Mouse (Mus musculus) hindbrain, embryonic 12.5 days (tissue): ENCODE data around the gene Sec31a. TPM values are rescaled to one million over a fixed set of nuclear protein-coding genes. Genes with fewer than 3 reads are reported as not detected.

ENCODE experiments used
- ATAC-seq: fragments of 200-750 bp; cut with Nextera tagmentation; 2 replicates; pipeline ENCODE4 v1.8.0; 2017; ENCODE audit warnings: moderate TSS enrichment; ENCODE audit not compliant: low FRiP score
- H3K27ac ChIP-seq: fragments of 300-500 bp; sonication (generic); 2 replicates; pipeline ENCODE4 v1.5.1; 2016; ENCODE audit warnings: mild to moderate bottlenecking
- H3K27me3 ChIP-seq: fragments of 300-500 bp; sonication (generic); 2 replicates; pipeline ENCODE4 v1.6.1; 2016; ENCODE audit warnings: mild to moderate bottlenecking
- H3K36me3 ChIP-seq: fragments of 300-500 bp; sonication (generic); 2 replicates; pipeline ENCODE4 v1.6.1; 2016; ENCODE audit warnings: mild to moderate bottlenecking
- H3K4me1 ChIP-seq: fragments of 300-500 bp; sonication (generic); 2 replicates; pipeline ENCODE4 v1.6.1; 2016
- H3K4me2 ChIP-seq: fragments of 300-500 bp; sonication (generic); replicated peaks from 2 replicates; pipeline ENCODE4 v1.6.1; 2016; ENCODE audit warnings: mild to moderate bottlenecking
- H3K4me3 ChIP-seq: fragments of 300-500 bp; sonication (generic); 2 replicates; pipeline ENCODE4 v1.5.1; 2016; ENCODE audit warnings: mild to moderate bottlenecking
- H3K9ac ChIP-seq: fragments of 300-500 bp; sonication (generic); 2 replicates; pipeline ENCODE4 v1.6.1; 2016; ENCODE audit warnings: mild to moderate bottlenecking, moderate library complexity
- H3K9me3 ChIP-seq: fragments of 300-500 bp; sonication (generic); replicated peaks from 2 replicates; pipeline ENCODE4 v1.6.1; 2016; ENCODE audit warnings: mild to moderate bottlenecking
- WGBS: fragments of 180-500 bp; shearing (Covaris S2); methylation state at CpG from one replicate; pipeline ENCODE4 v1.1.7; 2016; 5-methylcytosine and 5-hydroxymethylcytosine counted together
- polyA plus RNA-seq: library from polyadenylated mRNA; unstranded; fragments of >200 nt; fragmentation: Nextera tagmentation; extraction: Ambion mirVana; gene quantifications from 2 replicates; pipeline ENCODE4 v1.2.1, GENCODE M21; 2016

Gene Sec31a
- polyA plus RNA-seq, 1 experiment from 2014 or later: 128 TPM

DNA sequence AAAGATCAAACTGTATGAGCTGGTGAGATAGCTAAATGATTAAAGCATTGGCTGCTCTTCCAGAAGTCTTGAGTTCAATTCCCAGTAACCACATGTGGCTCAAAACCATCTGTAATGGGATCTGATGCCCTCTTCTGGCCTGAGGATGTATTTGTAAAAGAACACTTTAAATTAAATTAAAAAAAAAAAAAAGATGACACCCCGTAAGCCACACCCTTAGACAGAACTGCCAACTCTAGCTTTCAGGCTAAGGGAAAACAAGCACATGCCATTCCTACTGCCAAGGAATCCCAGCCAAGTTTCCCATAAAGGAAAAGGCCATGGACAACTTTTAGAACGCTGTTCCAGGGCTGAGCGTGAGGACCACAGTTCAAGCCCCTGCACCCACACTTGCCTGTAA is 22.4 kb downstream of the Sec31a start:
- 94% methylated on average over 3 of the region's 3 CpGs for WGBS
- H3K4me3 ChIP-seq: no peak overlapping the region

DNA sequence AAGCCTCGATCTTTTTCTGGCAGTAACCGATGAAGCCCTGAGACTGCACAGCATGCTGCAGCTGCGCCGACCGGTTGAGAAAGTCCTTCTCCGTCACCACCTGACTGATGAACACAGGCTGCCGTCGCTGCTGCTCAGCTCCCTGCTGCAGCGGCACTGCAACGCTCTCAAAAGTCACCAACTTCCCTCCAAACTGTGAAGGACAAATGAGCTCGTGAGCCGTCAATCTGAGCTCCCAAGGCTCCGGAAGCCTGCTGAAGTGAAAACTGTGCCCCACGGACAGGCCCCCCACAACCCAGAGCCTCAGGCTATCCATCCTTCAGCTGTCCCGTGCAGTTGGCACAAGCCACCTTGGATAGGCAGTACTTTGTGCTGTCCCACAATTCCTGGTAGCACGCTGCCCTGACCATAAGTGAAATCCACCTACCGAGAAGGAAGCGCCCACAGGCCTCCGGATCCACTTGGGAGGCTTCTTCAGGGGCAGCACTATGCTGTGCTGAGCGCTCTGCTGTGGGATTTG is 23.5 kb downstream of the Sec31a start:
- Histone ChIP-seq H3K9me3 (no peaks in the 10 kb centered on the region), H3K4me2 (no peak overlapping the region), H3K4me1 (no peaks in the 10 kb centered on the region), H3K27ac (no peak overlapping the region), H3K27me3 (no peaks in the 10 kb centered on the region), H3K9ac (no peak overlapping the region), H3K4me3 (no peak overlapping the region), H3K36me3 (peaks cover 86% of the 10 kb centered on the region)
- no peak for ATAC-seq
- WGBS: 92% methylated on average over 20 of the region's 20 CpGs

More for the DNA sequence above, 22.4 kb downstream of the Sec31a start:
- no peaks in the 10 kb centered on the region for H3K27me3 ChIP-seq
- no peak for ATAC-seq
- H3K27ac ChIP-seq: no peak overlapping the region
- H3K36me3 ChIP-seq: peaks cover 89% of the 10 kb centered on the region
- H3K9me3 ChIP-seq: no peaks in the 10 kb centered on the region
- H3K4me1 ChIP-seq: no peaks in the 10 kb centered on the region
- no peak overlapping the region for H3K4me2 ChIP-seq
- H3K9ac ChIP-seq: no peak overlapping the region

DNA sequence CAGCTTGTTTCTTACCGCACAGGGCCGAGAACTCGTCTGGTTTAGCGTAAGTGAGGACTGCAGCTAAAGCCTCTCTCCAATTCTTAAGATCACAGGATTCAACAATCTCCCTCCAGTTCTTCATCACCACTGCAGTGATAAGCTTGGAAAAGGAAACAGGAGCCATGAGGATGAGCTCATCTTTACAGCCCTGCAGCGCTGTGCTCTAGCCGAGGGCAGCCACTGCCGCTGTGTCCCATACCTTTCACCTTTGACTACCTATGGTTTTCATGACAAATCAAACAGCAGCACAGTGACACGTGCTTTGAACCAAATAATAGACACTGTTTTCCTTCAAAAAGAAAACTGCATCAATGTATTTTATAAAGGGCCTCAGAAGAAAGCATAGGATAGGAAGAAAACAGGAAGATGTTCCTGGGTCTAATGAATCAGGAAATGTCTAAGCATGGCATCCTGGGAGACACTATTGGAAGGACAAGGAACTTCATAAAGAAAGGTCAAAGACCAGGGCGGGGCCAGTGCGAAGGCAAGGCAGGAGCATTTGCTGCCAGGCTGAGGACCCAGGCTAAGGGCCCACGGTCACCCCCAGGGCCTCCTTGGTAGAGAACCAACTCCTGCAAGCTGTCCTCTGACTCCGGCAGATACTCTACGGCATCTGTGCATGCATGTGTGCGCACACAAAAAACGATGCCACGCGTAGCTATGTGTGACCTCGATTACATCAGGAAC is 32.1 kb downstream of the Sec31a start:
- Histone ChIP-seq H3K36me3 (peaks cover 80% of the 10 kb centered on the region), H3K4me3 (no peak overlapping the region), H3K4me1 (no peaks in the 10 kb centered on the region), H3K27ac (no peak overlapping the region), H3K27me3 (no peaks in the 10 kb centered on the region), H3K4me2 (no peak overlapping the region), H3K9ac (no peak overlapping the region), H3K9me3 (no peaks in the 10 kb centered on the region)
- WGBS: 95% methylated on average over 18 of the region's 18 CpGs
- ATAC-seq: no peak

GRCm38 (mm10) chr5:100381094-100381493 is 34.9 kb downstream of the Sec31a start:
- Histone ChIP-seq H3K36me3 (peaks cover 95% of the 10 kb centered on the region), H3K27me3 (no peaks in the 10 kb centered on the region), H3K4me2 (no peak overlapping the region), H3K9ac (no peak overlapping the region), H3K9me3 (no peaks in the 10 kb centered on the region), H3K4me1 (no peaks in the 10 kb centered on the region), H3K27ac (no peak overlapping the region), H3K4me3 (no peak overlapping the region)
- WGBS: 93% methylated on average over 7 of the region's 7 CpGs
- no peak for ATAC-seq

DNA sequence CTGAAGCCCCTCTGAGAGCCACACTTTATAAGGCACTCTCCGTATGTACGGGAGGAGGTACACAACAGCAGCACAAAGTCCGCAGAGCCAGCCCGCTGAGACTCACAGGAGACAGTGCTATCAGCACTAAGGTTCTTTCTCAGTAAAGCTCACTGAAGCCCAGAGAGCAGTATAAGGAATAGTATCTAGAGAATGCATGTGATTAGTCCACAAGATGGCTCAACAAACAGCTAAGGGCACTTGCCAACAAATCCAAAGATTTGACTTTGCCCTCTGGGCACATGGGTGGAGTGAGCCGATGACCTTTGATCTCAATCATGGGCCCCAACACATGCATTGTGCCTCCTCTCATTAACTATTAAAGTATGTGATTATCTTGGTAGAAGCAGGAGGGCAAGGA is 35.8 kb downstream of the Sec31a start:
- no peak overlapping the region for H3K4me3 ChIP-seq
- H3K27ac ChIP-seq: no peak overlapping the region
- no peak overlapping the region for H3K4me2 ChIP-seq
- no peak for ATAC-seq
- H3K9ac ChIP-seq: no peak overlapping the region
- H3K36me3 ChIP-seq: peaks cover 94% of the 10 kb centered on the region
- H3K9me3 ChIP-seq: no peaks in the 10 kb centered on the region
- H3K27me3 ChIP-seq: no peaks in the 10 kb centered on the region
- WGBS: 94% methylated on average over 5 of the region's 5 CpGs
- no peaks in the 10 kb centered on the region for H3K4me1 ChIP-seq

GRCm38 (mm10) chr5:100378981-100379380 is 37.1 kb downstream of the Sec31a start:
- Histone ChIP-seq H3K4me3 (no peak overlapping the region), H3K27ac (no peak overlapping the region), H3K27me3 (no peaks in the 10 kb centered on the region), H3K4me2 (no peak overlapping the region), H3K36me3 (peaks cover 96% of the 10 kb centered on the region), H3K4me1 (no peaks in the 10 kb centered on the region), H3K9ac (no peak overlapping the region), H3K9me3 (no peaks in the 10 kb centered on the region)
- WGBS: 95% methylated on average over 2 of the region's 2 CpGs
- ATAC-seq: no peak

DNA sequence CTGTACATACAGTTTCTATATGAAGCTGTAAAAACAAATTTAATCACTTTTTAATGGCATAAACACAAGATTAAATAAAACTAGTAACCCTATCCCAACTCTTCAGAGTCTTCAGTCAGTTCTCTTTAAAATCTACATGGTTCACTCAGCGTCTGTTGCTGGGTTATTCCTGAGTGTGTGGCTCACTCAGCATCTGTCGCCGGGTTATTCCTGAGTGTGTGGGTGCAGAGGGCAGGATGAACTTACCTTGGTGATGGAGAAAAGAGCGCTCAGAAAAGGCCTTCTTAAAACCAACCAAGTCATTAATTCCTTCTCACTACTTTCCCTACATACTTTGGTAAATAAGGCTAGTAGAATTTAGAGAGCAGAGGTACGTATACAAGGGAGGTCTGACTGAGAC is 37.8 kb downstream of the Sec31a start:
- H3K9me3 ChIP-seq: no peaks in the 10 kb centered on the region
- H3K9ac ChIP-seq: no peak overlapping the region
- H3K36me3 ChIP-seq: peaks cover 95% of the 10 kb centered on the region
- no peaks in the 10 kb centered on the region for H3K4me1 ChIP-seq
- H3K4me3 ChIP-seq: no peak overlapping the region
- no peak overlapping the region for H3K4me2 ChIP-seq
- no peaks in the 10 kb centered on the region for H3K27me3 ChIP-seq
- no peak for ATAC-seq
- no peak overlapping the region for H3K27ac ChIP-seq
- WGBS: 98% methylated on average over 5 of the region's 5 CpGs

DNA sequence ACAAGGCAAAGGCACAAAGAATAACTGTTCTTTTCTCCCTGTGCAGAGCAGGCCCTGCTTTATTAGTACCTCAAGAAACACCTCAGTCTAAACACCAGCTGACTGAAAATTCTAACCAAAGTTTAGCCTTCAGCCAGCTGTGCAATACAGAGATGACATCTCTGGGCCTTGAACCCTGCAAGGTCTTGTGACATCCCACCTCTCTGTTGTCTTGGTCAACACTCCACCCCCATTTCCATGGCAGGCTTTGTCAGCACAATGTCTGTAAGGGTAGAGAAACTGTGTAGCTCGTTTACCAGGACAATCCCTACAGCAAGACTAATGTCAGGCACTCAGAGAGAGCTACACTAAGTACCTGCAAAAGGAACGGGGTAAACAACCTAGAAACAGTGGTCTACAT is 38.7 kb downstream of the Sec31a start:
- no peak for ATAC-seq
- Histone ChIP-seq H3K9me3 (no peaks in the 10 kb centered on the region), H3K36me3 (peaks cover 93% of the 10 kb centered on the region)

GRCm38 (mm10) chr5:100374703-100375102 is 41.3 kb downstream of the Sec31a start:
- H3K36me3 ChIP-seq: peaks cover 84% of the 10 kb centered on the region
- H3K27ac ChIP-seq: no peak overlapping the region
- H3K9ac ChIP-seq: no peak overlapping the region
- ATAC-seq: no peak
- no peaks in the 10 kb centered on the region for H3K9me3 ChIP-seq
- WGBS: 90% methylated on average over 2 of the region's 2 CpGs
- no peaks in the 10 kb centered on the region for H3K27me3 ChIP-seq
- H3K4me3 ChIP-seq: no peak overlapping the region
- H3K4me2 ChIP-seq: no peak overlapping the region
- H3K4me1 ChIP-seq: no peaks in the 10 kb centered on the region

More for the DNA sequence above, 38.7 kb downstream of the Sec31a start:
- Histone ChIP-seq H3K4me1 (no peaks in the 10 kb centered on the region), H3K27ac (no peak overlapping the region), H3K9ac (no peak overlapping the region), H3K4me3 (no peak overlapping the region), H3K4me2 (no peak overlapping the region), H3K27me3 (no peaks in the 10 kb centered on the region)
- WGBS: 73% methylated on average over 2 of the region's 2 CpGs

DNA sequence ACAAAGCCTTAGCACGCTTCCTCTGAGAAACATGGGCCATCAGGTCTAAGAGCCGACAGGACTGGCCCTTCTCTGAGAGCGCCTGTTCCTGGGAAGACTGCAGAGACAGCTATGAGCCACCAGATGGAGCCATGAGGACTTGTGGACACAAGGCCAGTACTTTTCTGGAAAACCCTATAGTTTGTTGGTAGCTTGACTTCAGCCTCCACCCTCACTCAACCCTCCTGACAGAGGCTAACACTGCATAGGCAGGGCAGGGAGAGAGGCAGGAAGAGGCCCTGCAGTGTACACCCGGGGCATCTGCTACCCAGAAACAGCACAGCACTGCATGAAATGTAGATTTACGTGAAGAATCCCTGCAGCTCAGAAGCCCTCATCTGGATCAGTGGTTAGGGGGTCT is 42.1 kb downstream of the Sec31a start:
- WGBS: 59% methylated on average over 5 of the region's 5 CpGs
- H3K36me3 ChIP-seq: peaks cover 82% of the 10 kb centered on the region

DNA sequence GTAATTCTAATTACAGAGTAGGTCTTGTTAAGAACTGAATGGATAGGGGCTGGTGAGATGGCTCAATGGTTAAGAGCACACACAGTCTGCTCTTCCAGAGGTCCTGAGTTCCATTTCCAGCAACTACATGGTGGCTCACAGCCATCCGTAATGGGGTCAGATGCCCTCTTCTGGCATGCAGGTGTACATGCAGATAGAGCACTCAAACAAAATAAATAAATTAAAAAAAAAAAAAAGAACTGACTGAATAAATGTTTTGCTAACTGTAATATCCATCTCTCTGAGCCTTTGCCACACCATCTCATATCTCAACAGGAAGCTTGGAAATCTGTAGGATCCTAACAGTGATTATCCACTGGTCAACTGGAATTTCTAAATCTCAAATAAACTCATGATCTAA is 45.1 kb downstream of the Sec31a start:
- 63% methylated on average over 1 of the region's 1 CpGs for WGBS
- H3K4me2 ChIP-seq: no peak overlapping the region
- no peaks in the 10 kb centered on the region for H3K9me3 ChIP-seq
- H3K27me3 ChIP-seq: no peaks in the 10 kb centered on the region
- no peak for ATAC-seq
- H3K36me3 ChIP-seq: peaks cover 79% of the 10 kb centered on the region
- H3K4me1 ChIP-seq: no peaks in the 10 kb centered on the region
- no peak overlapping the region for H3K27ac ChIP-seq
- H3K4me3 ChIP-seq: no peak overlapping the region
- no peak overlapping the region for H3K9ac ChIP-seq

More for the DNA sequence above, 42.1 kb downstream of the Sec31a start:
- Histone ChIP-seq H3K9ac (no peak overlapping the region), H3K9me3 (no peaks in the 10 kb centered on the region), H3K4me3 (no peak overlapping the region), H3K27ac (no peak overlapping the region), H3K27me3 (no peaks in the 10 kb centered on the region), H3K4me2 (no peak overlapping the region), H3K4me1 (no peaks in the 10 kb centered on the region)
- ATAC-seq: no peak

DNA sequence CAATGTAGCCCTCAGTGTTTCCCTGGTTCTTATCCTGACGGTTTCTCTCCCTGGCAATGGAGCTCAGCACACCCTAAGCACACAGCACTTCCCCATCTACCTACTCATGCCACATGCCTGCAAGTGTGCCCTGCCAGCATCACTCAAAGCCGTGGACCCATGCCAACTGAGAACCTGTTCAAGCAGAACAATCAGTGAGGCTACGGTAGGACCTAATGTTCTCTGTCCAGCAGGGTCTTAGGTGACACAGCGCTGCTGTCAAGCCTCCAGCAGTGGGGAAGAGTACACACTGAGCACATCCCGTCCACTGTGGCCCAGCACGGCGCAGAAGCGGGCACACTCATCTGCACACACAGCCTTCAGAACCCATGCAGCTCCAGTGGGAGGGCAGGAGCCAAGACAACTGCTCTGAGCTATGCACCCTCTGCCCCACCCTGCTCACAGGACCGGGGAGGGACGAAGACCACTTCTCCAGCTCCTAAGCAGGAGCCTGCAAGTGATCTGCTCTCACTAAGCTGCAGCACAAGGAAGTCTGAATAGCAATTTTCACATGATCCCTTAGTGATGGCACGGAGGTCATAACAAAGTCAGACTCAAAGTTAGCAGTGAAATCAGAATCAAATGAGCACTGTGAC is 46.1 kb downstream of the Sec31a start:
- Histone ChIP-seq H3K27me3 (no peaks in the 10 kb centered on the region), H3K4me1 (no peaks in the 10 kb centered on the region), H3K27ac (no peak overlapping the region), H3K36me3 (peaks cover 78% of the 10 kb centered on the region), H3K9me3 (no peaks in the 10 kb centered on the region), H3K9ac (no peak overlapping the region), H3K4me2 (no peak overlapping the region), H3K4me3 (no peak overlapping the region)
- 92% methylated on average over 11 of the region's 11 CpGs for WGBS
- no peak for ATAC-seq

DNA sequence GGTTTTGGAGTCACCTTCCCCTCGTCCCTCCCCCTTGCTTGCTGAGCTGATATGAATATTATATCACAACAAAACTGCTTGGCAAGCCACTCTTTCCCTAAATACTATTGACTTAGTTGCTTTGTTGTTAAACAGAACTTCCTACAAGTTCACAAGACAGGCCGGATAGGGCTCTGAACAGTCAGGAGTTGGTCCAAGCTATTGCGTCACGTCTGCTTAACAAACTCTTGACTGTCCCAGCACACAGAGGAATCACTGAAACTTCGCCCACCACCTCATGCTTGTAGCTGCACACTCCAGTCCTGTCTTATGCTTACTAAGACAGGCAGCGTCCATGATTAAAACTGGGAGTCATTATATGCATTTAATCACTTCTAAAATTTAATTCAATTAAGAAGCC is 46.9 kb downstream of the Sec31a start:
- H3K36me3 ChIP-seq: peaks cover 77% of the 10 kb centered on the region
- WGBS: 93% methylated on average over 6 of the region's 6 CpGs

More for the DNA sequence above, 46.9 kb downstream of the Sec31a start:
- H3K9me3 ChIP-seq: no peaks in the 10 kb centered on the region
- H3K4me2 ChIP-seq: no peak overlapping the region
- no peaks in the 10 kb centered on the region for H3K27me3 ChIP-seq
- H3K27ac ChIP-seq: no peak overlapping the region
- H3K9ac ChIP-seq: no peak overlapping the region
- no peak for ATAC-seq
- no peak overlapping the region for H3K4me3 ChIP-seq
- no peaks in the 10 kb centered on the region for H3K4me1 ChIP-seq
